Mouse (Mus musculus): Measurements from ENCODE around the gene Fem1b. TPM values are rescaled to one million over a fixed set of nuclear protein-coding genes. Genes with fewer than 3 reads are reported as not detected.

Fem1b gene
- polyA plus RNA-seq, 1 experiment, result 201 TPM

- H3K27me3 ChIP-seq (ENCODE audit: control insufficient read depth, insufficient read depth, low read length, poor library complexity, severe bottlenecking), result no peaks in the 10 kb centered on the region
- H3K27ac ChIP-seq (ENCODE audit: insufficient read depth, low read length), result no peak overlapping the region
- no peak overlapping the region for H3K9ac ChIP-seq (ENCODE audit: low read depth, poor library complexity, severe bottlenecking)
- TF ChIP-seq POLR2A (IDR thresholded peaks at IDR 0.05; ENCODE audit: insufficient read depth, low read length) (no peak), CTCF (IDR thresholded peaks at IDR 0.05; ENCODE audit: low read depth, low read length) (no peak), EP300 (IDR thresholded peaks at IDR 0.05; ENCODE audit: insufficient read depth, low read depth, low read length) (no peak)
- peaks cover 7% of the 10 kb centered on the region for H3K4me1 ChIP-seq (ENCODE audit: control insufficient read depth, insufficient read depth, low read length)
- no peaks in the 10 kb centered on the region for H3K36me3 ChIP-seq (ENCODE audit: control insufficient read depth, insufficient read depth, low read length, poor library complexity, severe bottlenecking)
- H3K9me3 ChIP-seq (replicated peaks; ENCODE audit: control insufficient read depth, insufficient read depth, low read length, poor library complexity, severe bottlenecking), result no peaks in the 10 kb centered on the region
- no peak overlapping the region for H3K4me3 ChIP-seq (ENCODE audit: low read depth, low read length)
These were observed 42.7 kb upstream of the Fem1b start for GRCm38 (mm10) chr9:62854483-62854882.

GRCm38 (mm10) chr9:62851571-62851970 lies 39.8 kb upstream of the Fem1b start:
- Histone ChIP-seq H3K9ac (ENCODE audit: low read depth, poor library complexity, severe bottlenecking) (no peak overlapping the region), H3K36me3 (ENCODE audit: control insufficient read depth, insufficient read depth, low read length, poor library complexity, severe bottlenecking) (no peaks in the 10 kb centered on the region), H3K4me3 (ENCODE audit: low read depth, low read length) (no peak overlapping the region), H3K27me3 (ENCODE audit: control insufficient read depth, insufficient read depth, low read length, poor library complexity, severe bottlenecking) (no peaks in the 10 kb centered on the region), H3K4me1 (ENCODE audit: control insufficient read depth, insufficient read depth, low read length) (peaks cover 7% of the 10 kb centered on the region), H3K9me3 (replicated peaks; ENCODE audit: control insufficient read depth, insufficient read depth, low read length, poor library complexity, severe bottlenecking) (no peaks in the 10 kb centered on the region), H3K27ac (ENCODE audit: insufficient read depth, low read length) (no peak overlapping the region)
- TF ChIP-seq CTCF (IDR thresholded peaks at IDR 0.05; ENCODE audit: low read depth, low read length) (no peak), POLR2A (IDR thresholded peaks at IDR 0.05; ENCODE audit: insufficient read depth, low read length) (no peak), EP300 (IDR thresholded peaks at IDR 0.05; ENCODE audit: insufficient read depth, low read depth, low read length) (no peak)

DNA sequence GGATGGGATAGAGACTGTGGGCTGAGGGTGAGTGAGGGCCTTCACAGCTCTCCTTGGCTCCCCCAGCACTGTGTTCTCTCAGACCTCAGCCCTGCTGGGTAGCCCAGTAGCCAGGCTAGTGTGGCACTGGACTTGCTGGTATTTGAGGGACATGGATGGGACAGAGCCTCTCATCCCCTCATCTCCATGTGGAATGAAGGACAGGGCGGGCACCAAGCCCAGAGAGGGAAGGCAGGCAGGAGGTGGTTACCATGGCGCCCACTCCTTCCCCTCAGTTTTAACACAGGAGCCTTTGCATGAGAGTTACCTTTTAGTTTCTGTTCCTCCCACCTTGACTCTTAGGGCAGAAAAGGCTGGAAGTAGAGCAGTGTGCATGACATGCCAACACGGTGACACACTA lies 36.9 kb upstream of the Fem1b start:
- no peak overlapping the region for H3K4me3 ChIP-seq (ENCODE audit: low read depth, low read length)
- H3K27ac ChIP-seq (ENCODE audit: insufficient read depth, low read length), result no peak overlapping the region
- no peak overlapping the region for H3K9ac ChIP-seq (ENCODE audit: low read depth, poor library complexity, severe bottlenecking)
- TF ChIP-seq CTCF (IDR thresholded peaks at IDR 0.05; ENCODE audit: low read depth, low read length), result no peak
- no peak for TF ChIP-seq EP300 (IDR thresholded peaks at IDR 0.05; ENCODE audit: insufficient read depth, low read depth, low read length)
- TF ChIP-seq POLR2A (IDR thresholded peaks at IDR 0.05; ENCODE audit: insufficient read depth, low read length), result no peak
- no peaks in the 10 kb centered on the region for H3K27me3 ChIP-seq (ENCODE audit: control insufficient read depth, insufficient read depth, low read length, poor library complexity, severe bottlenecking)
- H3K9me3 ChIP-seq (replicated peaks; ENCODE audit: control insufficient read depth, insufficient read depth, low read length, poor library complexity, severe bottlenecking), result no peaks in the 10 kb centered on the region
- H3K4me1 ChIP-seq (ENCODE audit: control insufficient read depth, insufficient read depth, low read length), result peaks cover 7% of the 10 kb centered on the region
- no peaks in the 10 kb centered on the region for H3K36me3 ChIP-seq (ENCODE audit: control insufficient read depth, insufficient read depth, low read length, poor library complexity, severe bottlenecking)

DNA sequence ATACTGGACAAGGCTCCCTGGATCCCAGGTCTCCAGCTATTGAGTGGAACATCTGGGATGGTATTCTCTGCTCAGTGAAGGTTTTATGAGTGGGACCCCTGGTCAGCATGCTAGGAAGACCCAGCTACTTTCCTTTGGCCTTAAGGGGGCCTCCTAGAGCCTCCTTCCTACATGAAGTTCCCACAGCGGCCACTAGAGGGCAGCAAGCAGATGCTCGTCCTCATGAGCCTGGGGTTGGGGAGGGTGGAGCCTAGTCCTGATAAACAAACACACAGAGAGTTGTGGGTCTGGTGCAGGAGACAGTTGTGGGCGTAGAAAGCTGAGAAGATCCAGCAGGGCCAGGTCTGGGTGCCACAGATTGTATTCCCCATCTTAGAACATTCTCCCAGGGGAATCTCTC lies 36.0 kb upstream of the Fem1b start:
- H3K27ac ChIP-seq (ENCODE audit: insufficient read depth, low read length), result peak overlapping the region; percentile 21; the same call in 1 of the 2 replicates
- no peak overlapping the region for H3K9ac ChIP-seq (ENCODE audit: low read depth, poor library complexity, severe bottlenecking)
- H3K4me3 ChIP-seq (ENCODE audit: low read depth, low read length), result no peak overlapping the region
- H3K36me3 ChIP-seq (ENCODE audit: control insufficient read depth, insufficient read depth, low read length, poor library complexity, severe bottlenecking), result no peaks in the 10 kb centered on the region
- H3K27me3 ChIP-seq (ENCODE audit: control insufficient read depth, insufficient read depth, low read length, poor library complexity, severe bottlenecking), result no peaks in the 10 kb centered on the region
- TF ChIP-seq EP300 (IDR thresholded peaks at IDR 0.05; ENCODE audit: insufficient read depth, low read depth, low read length) (no peak), CTCF (IDR thresholded peaks at IDR 0.05; ENCODE audit: low read depth, low read length) (peak; percentile 100), POLR2A (IDR thresholded peaks at IDR 0.05; ENCODE audit: insufficient read depth, low read length) (no peak)
- H3K9me3 ChIP-seq (replicated peaks; ENCODE audit: control insufficient read depth, insufficient read depth, low read length, poor library complexity, severe bottlenecking), result no peaks in the 10 kb centered on the region
- H3K4me1 ChIP-seq (ENCODE audit: control insufficient read depth, insufficient read depth, low read length), result peaks cover 7% of the 10 kb centered on the region

DNA sequence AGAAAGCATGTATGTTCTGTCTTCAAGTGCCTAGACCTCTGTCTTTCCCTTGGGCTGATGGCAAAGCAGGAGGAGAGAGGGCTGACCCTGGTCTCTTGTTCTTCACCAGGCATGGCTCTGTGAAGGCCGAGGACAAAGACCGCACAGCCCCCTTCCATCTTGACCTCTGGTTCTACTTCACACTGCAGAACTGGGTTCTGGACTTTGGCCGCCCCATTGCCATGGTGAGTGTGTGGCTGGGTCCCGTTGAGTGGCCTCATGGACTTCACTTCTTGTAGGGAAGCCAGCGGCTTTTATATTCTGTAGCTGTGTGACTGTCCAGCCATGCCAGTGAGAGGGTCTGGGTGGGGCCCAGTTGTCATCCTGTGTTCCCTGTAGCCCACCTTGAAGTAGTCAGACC lies 32.7 kb upstream of the Fem1b start:
- Histone ChIP-seq H3K36me3 (ENCODE audit: control insufficient read depth, insufficient read depth, low read length, poor library complexity, severe bottlenecking) (no peaks in the 10 kb centered on the region), H3K4me3 (ENCODE audit: low read depth, low read length) (no peak overlapping the region)
- TF ChIP-seq POLR2A (IDR thresholded peaks at IDR 0.05; ENCODE audit: insufficient read depth, low read length), result no peak
- no peak for TF ChIP-seq CTCF (IDR thresholded peaks at IDR 0.05; ENCODE audit: low read depth, low read length)
- no peak for TF ChIP-seq EP300 (IDR thresholded peaks at IDR 0.05; ENCODE audit: insufficient read depth, low read depth, low read length)

GRCm38 (mm10) chr9:62843356-62844024 lies 31.8 kb upstream of the Fem1b start:
- Histone ChIP-seq H3K27me3 (ENCODE audit: control insufficient read depth, insufficient read depth, low read length, poor library complexity, severe bottlenecking) (no peaks in the 10 kb centered on the region), H3K4me1 (ENCODE audit: control insufficient read depth, insufficient read depth, low read length) (peaks cover 3% of the 10 kb centered on the region), H3K9ac (ENCODE audit: low read depth, poor library complexity, severe bottlenecking) (no peak overlapping the region), H3K4me3 (ENCODE audit: low read depth, low read length) (no peak overlapping the region), H3K36me3 (ENCODE audit: control insufficient read depth, insufficient read depth, low read length, poor library complexity, severe bottlenecking) (no peaks in the 10 kb centered on the region), H3K9me3 (replicated peaks; ENCODE audit: control insufficient read depth, insufficient read depth, low read length, poor library complexity, severe bottlenecking) (no peaks in the 10 kb centered on the region), H3K27ac (ENCODE audit: insufficient read depth, low read length) (no peak overlapping the region)
- TF ChIP-seq POLR2A (IDR thresholded peaks at IDR 0.05; ENCODE audit: insufficient read depth, low read length) (no peak), CTCF (IDR thresholded peaks at IDR 0.05; ENCODE audit: low read depth, low read length) (no peak), EP300 (IDR thresholded peaks at IDR 0.05; ENCODE audit: insufficient read depth, low read depth, low read length) (no peak)

More for the DNA sequence above, 32.7 kb upstream of the Fem1b start:
- Histone ChIP-seq H3K4me1 (ENCODE audit: control insufficient read depth, insufficient read depth, low read length) (peaks cover 4% of the 10 kb centered on the region), H3K27me3 (ENCODE audit: control insufficient read depth, insufficient read depth, low read length, poor library complexity, severe bottlenecking) (no peaks in the 10 kb centered on the region), H3K27ac (ENCODE audit: insufficient read depth, low read length) (no peak overlapping the region), H3K9ac (ENCODE audit: low read depth, poor library complexity, severe bottlenecking) (no peak overlapping the region), H3K9me3 (replicated peaks; ENCODE audit: control insufficient read depth, insufficient read depth, low read length, poor library complexity, severe bottlenecking) (no peaks in the 10 kb centered on the region)
